Mouse (Mus musculus) thymus, postnatal 4 days (tissue): Measurements from ENCODE around the gene Igfbp7.

ENCODE experiments used
- DNase-seq: peaks from one replicate; pipeline ENCODE4 v3.0.0; 2021

The Igfbp7 gene

DNA sequence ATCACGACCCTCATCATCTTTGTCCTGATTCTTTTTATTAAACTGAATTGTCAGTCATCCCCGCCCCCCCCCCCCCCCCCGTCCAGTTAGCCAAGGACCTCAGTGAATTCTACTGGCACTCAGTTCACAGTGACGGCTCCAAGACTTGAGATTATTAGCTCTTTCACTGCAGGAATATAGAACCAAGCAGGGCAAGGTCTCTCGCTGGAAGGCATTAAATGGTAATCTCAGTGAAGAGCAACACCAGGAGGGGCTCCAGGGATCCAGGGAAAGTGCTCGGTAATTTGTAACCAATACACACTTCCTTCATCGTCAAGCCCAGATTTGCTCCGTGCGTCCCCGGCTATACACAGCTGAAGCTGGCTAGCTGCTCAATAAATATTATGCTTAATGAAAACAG lies 2.9 kb downstream of the Igfbp7 start:
- no peak for DNase-seq

DNA sequence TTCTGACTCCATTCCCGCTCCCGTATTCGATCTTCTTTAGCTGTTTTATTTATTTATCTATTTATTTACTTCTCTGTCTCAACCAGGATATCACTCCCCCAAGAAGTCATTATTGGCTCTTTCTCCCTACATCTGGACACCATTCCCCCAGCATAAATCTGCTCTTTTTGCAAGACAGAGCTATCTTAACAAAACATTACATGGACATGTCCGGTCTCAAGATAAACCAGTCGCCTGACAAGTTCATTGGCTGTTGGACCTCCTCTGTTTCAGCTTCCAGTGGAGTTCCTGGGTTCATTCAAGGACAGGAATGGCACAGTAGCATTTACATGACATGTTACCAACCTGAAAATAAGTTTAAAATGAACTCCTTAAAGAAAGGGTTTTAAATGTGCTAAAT lies 4.9 kb downstream of the Igfbp7 start:
- no peak for DNase-seq

DNA sequence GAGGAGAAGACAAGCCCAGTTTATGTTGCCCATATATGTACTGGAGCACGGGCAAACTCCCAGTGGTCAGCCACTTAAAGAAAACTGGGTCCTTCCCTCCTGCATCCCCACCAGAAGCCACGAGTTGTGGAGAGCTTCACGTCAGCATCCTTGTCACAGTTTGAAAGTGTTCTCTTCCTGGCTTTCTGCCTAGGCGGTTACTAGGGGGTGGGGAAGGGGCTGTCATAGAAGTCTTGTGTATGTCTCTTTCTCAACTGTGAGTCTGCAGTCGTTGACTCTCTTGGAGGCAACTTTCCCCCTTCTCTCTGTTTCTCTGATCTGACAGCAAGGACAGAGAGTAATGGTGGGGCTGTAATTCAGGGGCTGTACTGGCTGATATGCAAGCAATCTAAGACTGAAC lies 5.7 kb downstream of the Igfbp7 start:
- no peak for DNase-seq

DNA sequence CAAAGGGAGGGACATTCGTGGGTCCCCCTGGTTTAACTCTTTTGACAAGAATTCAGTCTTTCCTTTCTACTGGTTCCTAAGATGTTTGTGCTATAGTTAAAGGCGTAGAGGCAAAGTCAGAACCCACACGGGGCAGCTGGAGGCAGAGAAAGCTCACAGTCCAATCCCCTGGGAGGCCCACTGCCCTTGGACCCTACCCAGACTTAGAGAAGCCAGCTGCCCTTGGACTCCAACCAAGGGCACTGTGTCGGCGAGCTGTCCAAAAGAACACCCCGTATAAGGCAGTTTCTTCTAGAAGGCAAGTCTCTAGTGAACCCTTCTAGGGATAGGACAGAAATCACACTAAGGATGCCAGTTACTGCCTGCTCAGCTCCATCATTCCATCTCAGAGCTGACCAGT lies 7.0 kb downstream of the Igfbp7 start:
- no peak for DNase-seq

DNA sequence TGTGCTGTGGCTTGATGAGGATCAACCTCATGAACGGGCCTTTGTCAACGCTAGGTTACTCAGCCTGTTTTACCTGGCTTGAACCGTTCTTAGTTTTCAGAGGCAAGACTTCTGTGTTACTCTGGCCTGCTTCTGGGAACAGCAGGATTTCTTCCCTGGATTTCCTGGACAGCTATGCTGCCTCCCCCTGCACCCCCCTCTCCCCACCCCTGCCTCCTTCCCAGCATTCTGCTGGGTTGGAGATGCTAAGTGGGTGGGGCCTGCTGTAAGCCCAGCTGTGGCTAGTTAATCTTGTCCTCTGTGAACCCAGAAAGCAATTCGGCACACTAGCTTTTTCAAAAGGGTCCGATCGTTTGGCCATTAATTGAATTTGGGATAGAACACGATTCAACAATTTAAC lies 7.7 kb downstream of the Igfbp7 start:
- DNase-seq, result no peak

DNA sequence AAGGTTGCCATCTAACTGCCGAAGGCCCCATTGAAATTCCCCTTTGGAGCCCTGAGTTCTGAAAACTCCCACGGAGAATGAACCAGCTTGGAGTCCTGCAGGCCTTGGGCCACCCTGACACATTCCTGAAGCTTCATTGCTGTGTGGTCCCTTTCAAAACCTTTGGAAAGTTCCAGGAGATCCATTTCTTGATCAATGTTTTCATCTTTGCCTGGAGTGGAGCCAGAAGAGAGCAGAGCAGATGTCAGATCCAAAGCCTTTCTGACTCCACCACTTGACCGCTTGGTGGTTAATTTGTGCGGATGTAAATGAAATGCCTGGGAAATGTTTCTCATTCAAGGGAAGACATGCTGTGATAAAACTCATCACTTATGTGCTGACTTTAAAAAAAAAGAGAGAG lies 8.8 kb downstream of the Igfbp7 start:
- DNase-seq, result no peak

DNA sequence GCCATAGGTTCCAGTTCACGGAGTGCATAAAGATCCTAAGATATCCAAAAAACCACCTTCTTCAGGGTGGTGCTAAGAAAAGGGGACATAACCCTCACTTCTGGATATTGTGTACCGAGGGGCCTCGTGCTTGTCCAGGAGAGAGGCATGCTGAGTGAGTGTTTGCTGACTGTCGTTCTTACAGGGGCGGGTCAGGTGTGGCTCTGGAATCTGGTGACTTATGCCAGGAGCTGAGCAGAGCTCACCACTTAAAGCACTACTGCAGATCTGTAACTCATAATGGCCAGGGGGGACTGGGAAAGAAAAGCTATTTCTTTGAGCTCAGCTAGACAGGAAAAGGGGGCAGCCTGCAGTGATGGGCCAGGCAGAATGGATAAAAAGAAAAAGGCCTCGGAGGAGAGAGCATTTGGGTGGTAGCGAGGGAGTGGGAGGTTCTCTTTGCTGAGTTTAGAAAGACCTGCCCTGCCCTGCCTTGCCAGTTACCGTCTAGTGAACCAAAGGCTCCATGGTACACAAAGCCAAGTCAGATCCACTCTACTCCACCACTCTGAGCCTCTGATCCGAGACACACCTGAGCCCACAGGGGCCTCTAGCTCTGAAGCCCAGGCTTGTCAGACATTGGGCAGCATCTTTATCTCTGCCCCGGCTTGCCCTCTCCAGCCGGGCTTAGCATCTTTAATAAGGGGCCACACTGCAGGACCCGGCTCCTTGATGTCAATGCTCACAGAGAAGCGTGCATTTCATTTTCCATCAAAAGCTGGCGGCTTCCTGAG lies 9.4 kb downstream of the Igfbp7 start:
- DNase-seq, result no peak

DNA sequence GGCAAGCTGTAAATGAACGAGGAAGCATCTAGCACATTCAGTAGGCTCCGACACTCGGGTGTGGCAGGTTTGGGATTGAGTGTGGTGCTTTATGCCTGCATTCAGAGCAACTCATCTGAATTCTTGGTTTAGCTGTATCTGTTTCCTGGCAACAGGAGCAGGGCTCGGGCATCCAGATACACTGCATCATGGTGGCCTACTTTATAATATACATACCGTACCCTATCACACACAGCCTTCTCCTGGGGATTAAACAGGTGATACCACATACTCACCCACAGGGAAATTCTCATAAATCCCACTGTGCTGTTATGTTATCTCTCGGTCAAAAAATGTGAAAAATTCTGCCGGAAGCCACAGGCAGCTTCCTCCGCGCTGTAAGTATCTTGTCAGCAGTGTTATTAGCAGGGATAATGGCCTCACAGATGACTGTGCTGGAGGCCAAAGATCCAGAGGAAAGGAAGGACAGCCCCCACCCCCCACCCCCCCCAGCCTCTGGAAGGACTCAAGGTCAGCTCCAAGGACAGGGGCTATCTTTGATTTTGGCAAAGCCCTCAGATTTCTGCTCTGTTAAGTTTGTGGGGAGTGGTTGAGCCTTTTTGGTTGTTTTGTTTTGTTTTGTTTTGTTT lies 13.7 kb downstream of the Igfbp7 start:
- no peak for DNase-seq

DNA sequence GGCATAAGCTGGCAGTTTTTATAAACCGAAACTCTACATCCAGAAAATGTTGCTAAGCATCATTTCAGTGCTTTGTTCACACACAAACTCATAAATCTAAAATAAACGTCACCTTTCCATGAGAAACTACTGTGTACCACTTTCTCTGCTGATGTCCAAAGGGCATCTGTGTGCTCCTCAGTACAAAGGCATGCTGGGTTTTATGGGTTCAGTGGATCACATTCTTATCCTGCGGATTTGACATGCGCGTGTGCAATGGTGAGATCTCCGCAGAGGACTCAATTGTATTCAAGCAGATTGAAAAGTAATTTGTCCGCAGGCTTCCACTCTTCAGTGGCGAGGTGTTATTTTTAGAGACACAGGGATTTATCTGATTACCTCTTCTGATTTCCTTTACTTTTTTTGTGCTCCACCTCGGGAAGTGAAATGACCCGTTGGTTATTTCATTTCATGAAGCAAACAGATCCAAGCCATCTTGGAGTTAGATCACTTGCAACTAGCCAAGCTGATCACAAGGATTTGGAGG lies 14.7 kb downstream of the Igfbp7 start:
- DNase-seq, result no peak

DNA sequence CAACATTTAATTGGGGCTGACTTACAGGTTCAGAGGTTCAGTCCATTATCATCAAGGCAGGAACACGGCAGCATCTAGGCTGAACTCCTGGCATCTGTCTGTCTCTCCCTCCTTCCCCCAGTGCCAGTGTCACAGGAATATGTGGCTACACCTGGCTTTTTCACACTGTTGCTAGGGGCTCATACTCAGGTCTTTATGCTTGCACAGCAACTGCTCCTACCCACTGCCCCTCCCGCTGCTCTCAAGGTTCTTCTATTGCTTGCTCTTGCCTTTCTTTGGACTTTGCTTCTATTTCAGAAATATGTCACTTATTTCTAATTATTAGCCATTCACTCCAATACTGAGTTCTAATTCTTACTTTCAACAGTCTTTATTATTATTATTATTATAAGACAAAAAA lies 17.6 kb downstream of the Igfbp7 start:
- DNase-seq, result no peak

DNA sequence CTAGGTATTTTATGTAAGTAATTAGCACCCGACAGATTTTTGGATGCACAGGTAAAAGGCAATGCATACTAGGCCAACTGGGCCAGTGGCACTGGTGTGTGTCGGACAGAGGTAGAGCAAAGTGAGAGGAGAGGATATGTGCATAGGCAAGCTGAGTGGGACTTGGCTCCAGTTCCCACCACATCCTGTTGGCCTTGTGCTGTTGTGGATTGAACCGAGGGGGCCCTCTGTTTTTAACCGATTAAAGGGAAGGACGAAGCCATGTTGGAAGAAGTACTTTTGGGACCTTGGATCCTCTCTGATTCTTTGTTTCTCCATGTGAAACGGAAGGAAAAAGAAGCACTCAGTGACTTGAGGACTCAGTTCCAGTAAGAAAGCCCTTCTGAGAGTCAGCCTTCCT lies 19.5 kb downstream of the Igfbp7 start:
- no peak for DNase-seq

DNA sequence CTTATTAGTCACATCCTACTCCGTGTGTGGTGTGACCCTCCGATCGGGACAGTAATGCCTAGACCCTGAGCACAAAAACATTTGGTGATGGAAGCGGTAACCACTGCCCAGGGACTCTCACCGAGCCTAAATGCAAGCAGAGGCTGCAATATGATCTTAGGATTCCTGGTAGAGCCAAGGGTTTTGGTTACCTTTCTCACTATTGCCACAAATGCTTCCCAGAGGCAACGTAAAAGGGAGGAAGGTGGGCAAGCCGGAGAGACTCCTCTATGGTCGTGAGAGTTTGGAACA lies 20.5 kb downstream of the Igfbp7 start:
- DNase-seq, result no peak

DNA sequence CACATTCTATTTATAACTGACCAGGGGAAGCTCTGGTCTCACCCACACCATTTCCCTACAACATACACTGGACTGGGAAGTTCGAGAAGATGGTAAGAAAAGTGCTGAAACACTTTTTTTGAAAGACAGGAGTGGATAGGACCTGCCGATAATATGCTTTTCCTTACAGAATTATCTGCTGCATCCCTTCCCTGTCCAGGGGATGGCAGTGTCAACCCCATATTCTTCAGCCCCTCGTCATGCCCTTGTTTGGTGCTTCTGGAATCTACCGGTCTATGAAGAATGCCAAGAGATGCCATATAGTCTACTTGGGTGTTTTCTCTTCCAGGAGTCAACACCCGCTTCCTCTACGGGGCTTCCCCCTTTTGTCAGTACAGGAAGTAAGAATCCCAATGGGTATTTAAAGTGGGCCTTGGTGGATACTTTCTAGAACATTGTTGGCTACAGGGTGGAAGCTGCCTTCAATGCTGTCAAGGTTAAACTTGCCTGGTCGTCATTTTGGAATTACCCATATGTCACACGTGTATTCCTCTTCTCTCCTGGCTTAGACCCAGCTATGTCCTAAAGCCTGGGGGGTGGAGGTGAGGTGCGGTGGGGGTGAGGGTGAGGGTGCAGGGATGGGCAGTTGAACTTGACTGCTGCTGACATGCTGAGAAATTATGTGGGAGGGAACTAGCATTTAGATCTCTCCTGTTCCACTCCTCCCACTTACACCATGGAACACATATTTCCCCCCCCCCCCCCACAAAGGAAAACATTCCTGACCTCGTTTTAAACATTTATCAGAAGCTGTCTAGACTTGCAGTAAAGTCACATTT lies 21.0 kb downstream of the Igfbp7 start:
- DNase-seq, result no peak

DNA sequence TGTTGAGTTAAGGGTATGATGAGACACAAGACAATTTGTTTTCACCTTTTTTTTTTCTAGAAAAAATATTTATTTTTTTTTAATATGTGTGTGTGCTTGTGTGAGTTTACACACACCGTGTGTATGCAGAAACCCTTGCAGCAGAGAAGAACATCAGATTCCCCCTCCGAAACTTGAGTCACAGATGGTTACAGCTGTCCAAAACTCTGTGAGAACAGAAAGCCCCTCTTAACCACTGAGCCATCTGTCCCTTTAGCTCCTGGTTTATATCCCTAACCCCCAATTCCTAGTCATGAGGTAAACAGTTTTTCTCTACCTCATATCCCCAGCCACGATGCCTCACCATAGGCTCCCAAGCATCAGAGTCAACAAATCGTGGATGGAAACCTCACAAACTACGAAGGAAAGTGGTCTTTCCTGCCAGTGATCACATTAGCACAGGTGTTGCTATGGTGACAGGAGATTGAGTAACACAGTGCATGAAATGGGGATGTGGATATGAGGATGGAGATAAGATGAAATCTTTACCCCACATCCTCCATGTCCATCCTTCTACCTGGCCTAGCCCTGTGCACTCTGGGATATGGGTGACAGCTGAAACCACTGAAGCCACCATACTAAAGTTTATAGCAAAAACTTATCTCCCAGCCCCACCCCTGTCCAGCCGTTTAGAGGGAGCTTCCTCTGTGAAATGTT lies 21.8 kb downstream of the Igfbp7 start:
- no peak for DNase-seq

DNA sequence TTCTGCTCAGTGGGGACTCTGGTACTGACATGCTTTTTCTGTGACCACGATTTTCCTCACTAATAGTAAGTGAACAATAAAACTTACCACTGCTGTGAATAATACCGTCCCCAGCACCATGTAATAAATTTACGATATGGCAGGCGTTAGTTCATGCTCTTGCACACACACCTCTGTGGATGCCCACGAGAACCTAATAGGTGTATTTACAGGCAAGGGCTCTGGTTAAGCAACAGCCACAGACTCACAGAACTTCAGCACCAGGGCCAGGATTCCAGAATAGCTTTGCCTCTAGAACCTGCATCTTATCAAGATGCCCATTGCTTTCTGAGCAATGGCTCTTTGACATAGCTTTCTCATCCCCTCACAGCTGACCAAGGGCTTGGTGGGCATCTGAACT lies 22.6 kb downstream of the Igfbp7 start:
- DNase-seq, result no peak

DNA sequence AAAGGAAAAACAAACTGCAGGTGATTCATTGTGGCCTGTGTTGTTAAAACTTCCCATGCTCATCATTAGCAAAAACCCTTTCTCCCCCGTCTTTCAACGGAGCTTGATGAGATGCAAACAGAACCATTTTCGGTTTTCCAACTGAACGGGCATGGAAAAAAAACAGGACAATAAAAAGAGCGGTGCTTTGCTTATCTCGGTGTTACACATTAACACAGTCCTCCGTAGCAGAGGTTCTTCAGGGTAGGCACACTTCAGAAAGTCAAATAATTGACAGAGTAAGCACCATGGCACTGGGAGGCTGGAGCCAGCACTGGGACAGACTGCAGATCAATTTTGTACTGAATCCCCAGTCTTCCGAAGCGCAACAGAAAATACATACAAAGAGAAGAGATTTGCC lies 23.1 kb downstream of the Igfbp7 start:
- DNase-seq, result no peak

DNA sequence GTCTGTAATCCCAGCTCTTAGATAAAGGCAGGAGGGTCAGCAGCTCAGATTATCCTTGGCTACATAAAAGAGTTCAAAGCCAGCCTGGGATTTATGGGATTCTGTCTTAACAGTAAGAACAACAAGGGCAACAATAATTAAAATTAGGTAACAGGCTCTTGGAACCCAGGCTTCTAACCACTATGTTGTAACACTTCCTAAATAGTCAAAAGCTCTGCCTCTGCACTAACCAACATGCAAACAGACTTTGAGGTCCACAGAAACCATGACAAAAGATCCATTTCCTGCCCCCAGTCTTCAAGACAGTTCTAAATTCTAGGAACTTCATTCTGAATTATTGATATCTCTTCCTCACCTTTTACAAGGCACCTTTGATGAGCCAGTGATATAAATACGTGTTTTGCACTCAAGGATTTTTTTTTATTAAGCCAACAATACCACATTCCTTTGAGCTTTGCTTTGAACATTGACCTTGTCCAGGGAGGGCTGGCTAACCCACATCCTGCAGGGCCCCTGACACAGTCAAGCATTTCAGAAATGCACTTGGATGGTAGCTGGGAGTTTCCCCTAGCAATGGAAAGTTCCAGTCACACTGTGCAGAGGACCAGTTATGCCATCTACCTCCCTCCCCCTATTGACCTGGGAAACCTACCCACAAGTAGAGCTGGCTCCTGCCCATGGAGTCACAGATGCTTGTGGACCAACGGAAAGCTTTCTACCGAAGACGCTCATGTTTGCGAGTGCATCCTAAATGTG lies 23.9 kb downstream of the Igfbp7 start:
- DNase-seq, result no peak

DNA sequence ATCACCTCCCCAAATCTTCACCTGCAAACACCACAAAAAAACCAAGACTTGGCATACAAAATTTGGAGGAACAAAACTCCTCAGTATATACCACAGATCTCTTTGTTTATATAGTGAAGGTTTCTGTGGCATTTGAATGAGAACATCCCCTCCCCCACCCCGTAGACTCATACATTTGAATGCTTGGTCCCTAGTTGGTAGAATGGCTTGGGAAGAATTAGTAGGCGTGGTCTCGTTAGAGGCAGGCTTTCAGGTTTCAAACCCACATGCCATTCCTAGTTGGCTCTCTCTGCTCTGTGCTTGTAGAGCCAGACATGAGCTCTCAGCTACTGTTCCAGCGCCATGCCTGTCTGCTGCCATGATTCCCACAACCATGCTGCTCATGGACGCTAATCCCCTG lies 26.2 kb downstream of the Igfbp7 start:
- DNase-seq, result no peak

DNA sequence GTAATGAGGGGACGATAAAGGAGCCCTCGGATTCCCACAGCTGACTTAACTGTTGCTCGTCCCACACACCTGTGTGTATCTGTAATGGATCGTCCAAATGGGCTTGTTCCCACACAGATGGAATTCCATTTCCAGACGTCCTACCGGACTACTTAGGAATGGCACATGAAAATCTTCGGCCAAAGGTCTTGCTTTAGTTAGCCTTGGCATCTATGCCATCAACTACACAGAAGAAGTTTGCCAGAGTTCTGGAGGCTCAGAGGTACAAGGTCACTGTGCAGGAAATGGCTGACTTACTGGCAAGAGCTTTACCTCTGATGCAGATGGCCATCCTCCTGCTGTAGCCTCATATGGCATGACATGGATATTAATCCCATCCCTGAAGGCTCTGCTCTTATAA lies 26.6 kb downstream of the Igfbp7 start:
- no peak for DNase-seq

DNA sequence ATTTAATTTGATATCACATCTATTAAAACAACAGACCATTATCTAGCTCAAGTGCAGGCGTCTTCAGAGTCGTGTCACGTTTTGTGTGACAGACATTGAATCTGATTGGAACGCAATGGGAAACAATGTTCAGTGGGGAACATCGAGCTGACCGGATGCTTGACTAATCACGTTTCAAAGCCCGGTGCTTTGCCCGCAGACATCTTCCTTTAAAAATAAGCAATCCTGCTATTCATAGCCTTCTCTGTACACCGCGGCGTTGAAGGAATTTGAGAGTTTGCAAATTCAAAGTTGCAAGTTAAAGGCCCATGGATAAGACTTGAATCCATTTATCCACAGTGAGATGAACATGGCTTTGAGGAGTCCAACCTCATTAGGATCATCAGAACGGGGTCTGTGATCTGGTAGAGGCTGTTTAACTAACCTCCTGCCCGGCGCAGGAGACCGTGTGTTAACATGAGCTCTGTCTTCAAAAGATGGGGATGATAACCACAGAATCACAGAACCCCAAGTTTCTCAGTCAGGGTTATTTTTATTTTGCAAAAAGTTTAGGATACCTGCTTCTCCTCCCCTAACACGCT lies 27.4 kb downstream of the Igfbp7 start:
- DNase-seq, result no peak

DNA sequence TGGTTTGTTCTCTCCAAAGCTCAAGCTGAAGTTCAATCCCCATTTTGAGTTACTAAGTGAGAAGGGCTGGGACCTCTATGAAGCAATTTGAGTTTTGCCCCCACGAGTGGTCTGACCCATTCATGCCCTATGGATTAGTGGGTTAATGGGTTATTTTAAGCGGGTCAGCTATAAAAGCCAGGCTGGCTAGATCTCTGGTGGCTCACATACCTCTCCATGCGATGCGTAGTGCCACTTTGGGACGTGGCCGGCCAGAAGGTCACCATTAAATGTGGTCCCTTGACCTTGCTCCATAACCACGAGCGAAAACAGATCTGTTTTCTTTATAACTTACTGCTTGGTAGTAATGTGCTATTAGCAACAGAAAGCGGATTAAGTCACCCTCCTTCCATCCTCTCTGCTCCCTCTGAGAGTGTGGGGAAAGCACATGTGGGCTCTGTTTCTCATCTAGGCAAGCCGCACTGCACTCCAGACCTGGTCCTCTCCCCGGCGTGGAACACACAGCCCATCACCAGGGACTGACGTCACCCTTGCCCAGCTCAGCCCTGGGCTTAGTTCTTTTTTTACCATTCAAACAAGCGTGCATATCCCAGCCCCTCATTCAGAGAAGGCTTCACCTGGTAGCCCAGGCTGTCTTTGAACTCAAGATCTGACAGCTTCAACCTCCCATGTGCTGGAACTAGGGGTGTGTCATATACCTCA lies 28.3 kb downstream of the Igfbp7 start:
- no peak for DNase-seq

DNA sequence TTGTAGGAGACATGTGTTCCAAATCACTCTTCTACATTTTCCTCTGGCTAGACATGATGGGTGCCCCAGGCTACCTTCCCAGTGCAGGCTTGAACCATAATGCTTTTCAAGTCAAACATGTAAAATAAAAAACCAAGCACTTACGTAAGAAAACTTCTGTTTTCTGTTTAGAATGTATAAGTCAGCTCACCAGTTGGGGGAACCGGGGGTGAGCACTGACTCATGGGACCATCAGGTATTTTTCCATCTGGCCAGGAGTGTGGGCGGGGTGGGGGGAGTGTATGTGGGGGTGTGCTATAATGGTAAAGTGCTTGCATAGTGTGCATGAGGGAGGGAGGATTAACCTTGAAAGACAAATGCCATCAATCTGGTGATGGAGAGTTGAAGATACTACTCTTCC lies 29.8 kb downstream of the Igfbp7 start:
- DNase-seq, result no peak
